Mouse (Mus musculus): Measurements from ENCODE around the gene Prrt2.

DNA sequence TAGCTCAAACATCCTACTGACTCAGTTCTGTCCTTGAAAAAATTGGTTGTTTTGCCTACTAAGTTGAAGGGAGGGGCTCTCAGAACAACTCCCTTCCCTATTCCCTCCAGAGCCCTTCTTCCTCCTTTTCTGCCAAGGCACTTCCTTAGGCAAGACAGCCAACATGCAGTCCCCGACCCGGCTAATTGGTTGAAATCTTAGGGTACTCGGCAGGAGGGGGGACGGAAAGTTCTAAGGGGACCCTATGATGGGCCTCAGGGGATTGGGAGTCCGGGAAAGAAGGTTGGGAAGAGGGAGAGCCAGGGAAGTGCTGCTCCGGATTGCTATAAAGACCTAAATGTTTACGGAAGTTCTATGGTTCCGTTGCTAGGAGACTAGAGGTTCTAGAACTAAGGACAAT, 45.5 kb downstream of the Prrt2 start:
- TF ChIP-seq CTCF (conservative IDR thresholded peaks at IDR 0.05; ENCODE audit: low read length) = no peak
- no peak for TF ChIP-seq NANOG (IDR thresholded peaks at IDR 0.05; ENCODE audit: borderline replicate concordance, low read length)
- no peak for TF ChIP-seq POU5F1 (IDR thresholded peaks at IDR 0.05; ENCODE audit: borderline replicate concordance, low read length)
